Mouse (Mus musculus) hindbrain, postnatal 0 days (tissue): Measurements from ENCODE around the gene Nedd4. TPM values are rescaled to one million over a fixed set of nuclear protein-coding genes. Genes with fewer than 3 reads are reported as not detected.

ENCODE experiments used
- ATAC-seq: fragments of 200-750 bp; cut with Nextera tagmentation; 2 replicates; pipeline ENCODE4 v1.8.0; 2017; ENCODE audit warnings: mild to moderate bottlenecking, moderate TSS enrichment, moderate library complexity
- DNase-seq: peaks from one replicate; pipeline ENCODE4 v3.0.0-alpha.2; 2015; ENCODE audit warnings: low spot score
- H3K27ac ChIP-seq: fragments of 300-500 bp; sonication (generic); 2 replicates; pipeline ENCODE4 v1.5.1; 2014; ENCODE audit warnings: mild to moderate bottlenecking
- H3K27me3 ChIP-seq: fragments of 300-500 bp; sonication (generic); 2 replicates; pipeline ENCODE4 v1.6.1; 2014; ENCODE audit warnings: low read length, mixed read lengths; ENCODE audit not compliant: insufficient read depth
- H3K36me3 ChIP-seq: fragments of 300-500 bp; sonication (generic); 2 replicates; pipeline ENCODE4 v1.6.1; 2014; ENCODE audit warnings: low read length, mixed read lengths; ENCODE audit not compliant: insufficient read depth
- H3K4me1 ChIP-seq: fragments of 300-500 bp; sonication (generic); 2 replicates; pipeline ENCODE4 v1.6.1; 2014; ENCODE audit warnings: antibody characterized with exemption, low read length, mixed read lengths; ENCODE audit not compliant: insufficient read depth
- H3K4me2 ChIP-seq: fragments of 300-500 bp; sonication (generic); 2 replicates; pipeline ENCODE4 v1.6.1; 2014; ENCODE audit warnings: low read depth, mild to moderate bottlenecking, low read length, moderate library complexity, mixed read lengths
- H3K4me3 ChIP-seq: fragments of 300-500 bp; sonication (generic); 2 replicates; pipeline ENCODE4 v1.5.1; 2014; ENCODE audit warnings: low read length
- H3K9ac ChIP-seq: fragments of 300-500 bp; sonication (generic); replicated peaks from 2 replicates; pipeline ENCODE4 v1.6.1; 2014; ENCODE audit warnings: mild to moderate bottlenecking, low read length, moderate library complexity, mixed read lengths
- H3K9me3 ChIP-seq: fragments of 300-500 bp; sonication (generic); 2 replicates; pipeline ENCODE4 v1.6.1; 2016; ENCODE audit warnings: low read length, mixed read lengths
- CTCF ChIP-seq: IDR thresholded peaks from 2 replicates; pipeline ENCODE4 v1.5.1; 2016; ENCODE audit warnings: antibody characterized with exemption, control low read depth, low read depth
- WGBS: fragments of 180-500 bp; shearing (Covaris S2); extraction: QIAGEN DNeasy Blood & Tissue Kit; methylation state at CpG from one replicate; pipeline ENCODE4 v1.1.7; 2014; 5-methylcytosine and 5-hydroxymethylcytosine counted together
- polyA plus RNA-seq: library from polyadenylated mRNA; unstranded; fragments of >200 nt; fragmentation: Nextera tagmentation; extraction: Ambion mirVana; gene quantifications from 2 replicates; pipeline ENCODE4 v1.2.1, GENCODE M21; 2015
- total RNA-seq: library from RNA; depleted of rRNA; stranded (reverse); fragments of >200 nt; gene quantifications from 2 replicates; pipeline ENCODE4 v1.2.3, GENCODE M21; 2014

Gene Nedd4
- total and polyA plus RNA-seq, 2 experiments from 2014 or later = 356 to 393 TPM

DNA sequence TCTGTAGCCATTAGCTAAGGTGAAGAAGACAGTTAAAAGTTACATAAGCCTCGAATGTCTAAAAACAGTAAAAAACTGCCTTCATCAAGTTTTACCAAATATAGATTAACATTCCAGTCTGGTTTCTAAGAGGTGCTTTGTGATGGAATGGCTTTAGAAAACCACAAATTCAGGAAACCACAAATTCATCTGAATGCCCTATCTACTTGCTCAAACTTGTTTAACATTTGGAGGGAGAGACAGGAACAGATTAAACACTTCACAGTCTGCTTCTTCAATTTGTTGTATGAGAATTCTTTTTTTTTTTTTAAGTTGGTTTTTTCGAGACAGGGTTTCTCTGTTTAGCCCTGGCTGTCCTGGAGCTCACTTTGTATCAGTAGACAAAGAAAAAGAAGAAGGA, 12.4 kb upstream of the Nedd4 start:
- no peak overlapping the region for H3K9ac ChIP-seq
- H3K4me2 ChIP-seq = no peak overlapping the region
- H3K36me3 ChIP-seq = no peaks in the 10 kb centered on the region
- ATAC-seq = no peak
- H3K27ac ChIP-seq = no peak overlapping the region
- no peak for TF ChIP-seq CTCF
- WGBS = 52% methylated on average over 2 of the region's 2 CpGs
- DNase-seq = no peak
- H3K27me3 ChIP-seq = no peaks in the 10 kb centered on the region
- no peaks in the 10 kb centered on the region for H3K4me1 ChIP-seq
- H3K9me3 ChIP-seq = no peaks in the 10 kb centered on the region
- H3K4me3 ChIP-seq = no peak overlapping the region

GRCm38 (mm10) chr9:72652961-72653360, 9.2 kb upstream of the Nedd4 start:
- ATAC-seq (peak; percentile 50), DNase-seq (no peak)
- H3K4me2 ChIP-seq = no peak overlapping the region
- no peak overlapping the region for H3K27ac ChIP-seq
- 0 out of 2 replicates have a peak, but pooled peaks cover 6% of the 10 kb centered on the region for H3K4me1 ChIP-seq
- no peak for TF ChIP-seq CTCF
- no peak overlapping the region for H3K4me3 ChIP-seq
- 28% methylated on average over 8 of the region's 8 CpGs for WGBS
- H3K27me3 ChIP-seq = no peaks in the 10 kb centered on the region
- H3K36me3 ChIP-seq = no peaks in the 10 kb centered on the region
- H3K9me3 ChIP-seq = no peaks in the 10 kb centered on the region
- H3K9ac ChIP-seq = no peak overlapping the region

GRCm38 (mm10) chr9:72653533-72653932, 8.6 kb upstream of the Nedd4 start:
- ATAC-seq (no peak), DNase-seq (no peak)
- Histone ChIP-seq H3K4me1 (0 out of 2 replicates have a peak, but pooled peaks cover 6% of the 10 kb centered on the region), H3K27me3 (no peaks in the 10 kb centered on the region), H3K36me3 (no peaks in the 10 kb centered on the region), H3K4me3 (no peak overlapping the region), H3K27ac (no peak overlapping the region), H3K4me2 (no peak overlapping the region), H3K9me3 (no peaks in the 10 kb centered on the region), H3K9ac (no peak overlapping the region)
- 59% methylated on average over 4 of the region's 4 CpGs for WGBS
- no peak for TF ChIP-seq CTCF

DNA sequence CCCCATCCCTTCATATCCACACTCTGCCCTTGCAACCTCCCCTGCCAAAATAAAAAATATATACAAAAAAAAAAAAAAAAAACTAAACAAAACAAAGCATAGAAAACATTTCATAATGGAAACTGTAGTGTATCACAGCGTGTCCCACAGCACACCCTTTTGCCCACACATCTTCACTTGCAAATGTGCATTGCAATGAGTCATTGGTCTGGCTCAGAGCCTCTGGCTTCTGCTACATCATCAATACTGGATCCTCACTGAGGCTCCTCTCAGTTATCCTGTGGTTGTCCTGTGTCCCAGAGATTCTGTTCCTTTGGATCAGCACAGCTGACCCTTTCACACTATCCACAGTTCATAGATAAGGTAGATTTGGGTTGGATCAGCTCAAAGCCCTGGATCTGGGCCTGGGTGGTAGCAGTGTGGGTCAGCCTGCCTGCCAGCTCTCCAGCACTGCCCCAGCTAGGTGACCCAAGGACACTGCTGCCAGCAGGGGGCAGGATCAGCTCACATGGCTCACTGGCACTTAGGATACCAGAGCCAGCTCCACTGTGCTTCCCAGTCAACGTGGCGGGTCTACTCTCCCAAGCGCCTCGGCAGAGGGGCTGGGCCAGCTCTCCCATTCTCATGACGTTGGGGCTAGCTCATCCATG, 7.4 kb upstream of the Nedd4 start:
- Histone ChIP-seq H3K27ac (no peak overlapping the region), H3K4me2 (no peak overlapping the region), H3K36me3 (no peaks in the 10 kb centered on the region), H3K9ac (no peak overlapping the region), H3K9me3 (no peaks in the 10 kb centered on the region), H3K27me3 (no peaks in the 10 kb centered on the region), H3K4me3 (no peak overlapping the region), H3K4me1 (0 out of 2 replicates have a peak, but pooled peaks cover 6% of the 10 kb centered on the region)
- DNase-seq = peak; percentile 45
- WGBS = 65% methylated on average over 6 of the region's 6 CpGs
- TF ChIP-seq CTCF = peak; percentile 52
- ATAC-seq = peak; percentile 48; the same call in 1 of the 2 replicates

GRCm38 (mm10) chr9:72655602-72656001, 6.5 kb upstream of the Nedd4 start:
- Histone ChIP-seq H3K9ac (no peak overlapping the region), H3K4me2 (no peak overlapping the region), H3K27ac (no peak overlapping the region), H3K4me1 (0 out of 2 replicates have a peak, but pooled peaks cover 6% of the 10 kb centered on the region), H3K9me3 (no peaks in the 10 kb centered on the region), H3K4me3 (no peak overlapping the region), H3K27me3 (no peaks in the 10 kb centered on the region), H3K36me3 (no peaks in the 10 kb centered on the region)
- no peak for ATAC-seq
- WGBS = 76% methylated on average over 5 of the region's 5 CpGs
- DNase-seq = no peak
- TF ChIP-seq CTCF = no peak

DNA sequence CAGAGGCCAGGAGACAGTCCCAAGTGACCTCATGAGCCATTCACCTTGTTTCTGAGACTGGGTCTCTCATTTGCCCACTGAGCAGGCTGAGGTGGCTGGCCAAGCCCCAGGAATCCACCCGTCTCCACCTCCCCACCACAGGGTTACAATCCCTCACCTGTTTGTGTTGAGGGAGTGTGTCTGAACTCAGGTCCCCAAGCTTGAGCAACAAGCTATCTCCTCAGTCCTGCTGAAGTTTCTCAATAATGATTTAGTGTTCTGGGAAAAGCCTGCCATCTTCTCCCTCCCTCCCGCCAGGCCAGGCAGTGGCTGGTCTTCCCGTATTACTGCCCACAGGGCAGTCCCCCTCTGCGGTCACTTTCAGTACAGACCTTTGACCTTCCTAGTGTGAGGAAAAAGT, 5.7 kb upstream of the Nedd4 start:
- ATAC-seq = no peak
- 38% methylated on average over 4 of the region's 4 CpGs for WGBS
- no peak overlapping the region for H3K9ac ChIP-seq

GRCm38 (mm10) chr9:72656940-72657339, 5.2 kb upstream of the Nedd4 start:
- WGBS = 22% methylated on average over 3 of the region's 3 CpGs
- H3K27ac ChIP-seq = no peak overlapping the region
- DNase-seq = no peak
- no peak for ATAC-seq
- H3K9ac ChIP-seq = no peak overlapping the region
- no peaks in the 10 kb centered on the region for H3K9me3 ChIP-seq
- no peak overlapping the region for H3K4me2 ChIP-seq
- H3K4me1 ChIP-seq = 0 out of 2 replicates have a peak, but pooled peaks cover 6% of the 10 kb centered on the region
- no peaks in the 10 kb centered on the region for H3K27me3 ChIP-seq
- no peak overlapping the region for H3K4me3 ChIP-seq
- no peak for TF ChIP-seq CTCF
- H3K36me3 ChIP-seq = no peaks in the 10 kb centered on the region

More for the DNA sequence above, 5.7 kb upstream of the Nedd4 start:
- no peak for TF ChIP-seq CTCF
- H3K36me3 ChIP-seq = no peaks in the 10 kb centered on the region
- no peak for DNase-seq
- no peaks in the 10 kb centered on the region for H3K27me3 ChIP-seq
- 0 out of 2 replicates have a peak, but pooled peaks cover 6% of the 10 kb centered on the region for H3K4me1 ChIP-seq
- H3K4me3 ChIP-seq = no peak overlapping the region
- no peaks in the 10 kb centered on the region for H3K9me3 ChIP-seq
- H3K27ac ChIP-seq = no peak overlapping the region
- H3K4me2 ChIP-seq = no peak overlapping the region
